Mouse (Mus musculus): ENCODE data around the gene Lsamp. TPM values are rescaled to one million over a fixed set of nuclear protein-coding genes. Genes with fewer than 3 reads are reported as not detected.

Lsamp gene
- total and polyA plus RNA-seq, 2 experiments: 0.07 to 0.37 TPM

DNA sequence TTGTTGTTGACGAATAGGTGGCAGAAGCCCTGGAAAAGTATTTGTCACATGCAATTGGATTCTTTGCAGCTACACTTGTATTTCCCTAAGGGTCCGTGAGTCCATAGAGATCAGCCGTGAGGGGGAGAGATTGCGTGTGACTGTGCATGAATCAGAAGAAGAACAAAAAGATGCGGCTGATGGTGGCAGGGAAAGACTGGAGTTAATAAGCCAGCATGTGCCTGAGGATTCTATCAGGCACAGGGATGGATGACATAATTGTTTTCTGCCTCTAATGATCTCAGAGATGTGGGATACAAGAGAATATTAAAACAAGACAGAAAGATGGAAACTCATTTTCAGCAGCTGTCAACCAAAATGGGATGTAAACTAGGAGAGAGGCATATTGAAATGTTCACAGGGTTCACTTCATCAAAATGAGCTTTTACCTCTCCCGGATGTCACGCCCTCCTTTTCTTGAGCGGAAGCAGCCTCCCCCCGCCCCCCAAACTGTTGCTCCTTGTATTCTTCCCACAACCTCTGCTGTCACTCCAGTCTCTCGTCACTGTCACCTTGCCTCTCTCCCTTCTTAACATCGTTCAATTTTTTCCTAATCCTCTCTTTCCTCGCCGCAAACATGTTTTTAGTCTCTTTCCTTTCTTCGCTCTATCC, 2205.4 kb downstream of the Lsamp start:
- 0 out of 2 replicates have a peak, but pooled peaks cover 2% of the 10 kb centered on the region for H3K27me3 ChIP-seq (ENCODE audit: control insufficient read depth, insufficient read depth, low read length)
- 0 out of 2 replicates have a peak, but pooled peaks cover 3% of the 10 kb centered on the region for H3K4me1 ChIP-seq (ENCODE audit: control insufficient read depth, insufficient read depth, low read length)
- no peaks in the 10 kb centered on the region for H3K79me2 ChIP-seq (ENCODE audit: control insufficient read depth, insufficient read depth, low read length)
- no peak overlapping the region for H3K9ac ChIP-seq (ENCODE audit: low read depth, low read length)
- TF ChIP-seq CTCF (IDR thresholded peaks at IDR 0.05; ENCODE audit: low read depth, low read length) (no peak), POLR2A (IDR thresholded peaks at IDR 0.05; ENCODE audit: extremely low read depth, insufficient read depth, low read length) (no peak)
- DNase-seq (ENCODE audit: extremely low read depth, low read depth, low spot score): no peak
- no peaks in the 10 kb centered on the region for H3K36me3 ChIP-seq (ENCODE audit: control insufficient read depth, insufficient read depth, low read length)
- 44% methylated on average over 14 of the region's 14 CpGs for WGBS
- peak overlapping the region; percentile 42; the same call in 1 of the 2 replicates for H3K4me3 ChIP-seq (ENCODE audit: insufficient read depth, low read depth, low read length)
- no peak overlapping the region for H3K27ac ChIP-seq (replicated peaks; ENCODE audit: insufficient read depth, low read depth, low read length)

DNA sequence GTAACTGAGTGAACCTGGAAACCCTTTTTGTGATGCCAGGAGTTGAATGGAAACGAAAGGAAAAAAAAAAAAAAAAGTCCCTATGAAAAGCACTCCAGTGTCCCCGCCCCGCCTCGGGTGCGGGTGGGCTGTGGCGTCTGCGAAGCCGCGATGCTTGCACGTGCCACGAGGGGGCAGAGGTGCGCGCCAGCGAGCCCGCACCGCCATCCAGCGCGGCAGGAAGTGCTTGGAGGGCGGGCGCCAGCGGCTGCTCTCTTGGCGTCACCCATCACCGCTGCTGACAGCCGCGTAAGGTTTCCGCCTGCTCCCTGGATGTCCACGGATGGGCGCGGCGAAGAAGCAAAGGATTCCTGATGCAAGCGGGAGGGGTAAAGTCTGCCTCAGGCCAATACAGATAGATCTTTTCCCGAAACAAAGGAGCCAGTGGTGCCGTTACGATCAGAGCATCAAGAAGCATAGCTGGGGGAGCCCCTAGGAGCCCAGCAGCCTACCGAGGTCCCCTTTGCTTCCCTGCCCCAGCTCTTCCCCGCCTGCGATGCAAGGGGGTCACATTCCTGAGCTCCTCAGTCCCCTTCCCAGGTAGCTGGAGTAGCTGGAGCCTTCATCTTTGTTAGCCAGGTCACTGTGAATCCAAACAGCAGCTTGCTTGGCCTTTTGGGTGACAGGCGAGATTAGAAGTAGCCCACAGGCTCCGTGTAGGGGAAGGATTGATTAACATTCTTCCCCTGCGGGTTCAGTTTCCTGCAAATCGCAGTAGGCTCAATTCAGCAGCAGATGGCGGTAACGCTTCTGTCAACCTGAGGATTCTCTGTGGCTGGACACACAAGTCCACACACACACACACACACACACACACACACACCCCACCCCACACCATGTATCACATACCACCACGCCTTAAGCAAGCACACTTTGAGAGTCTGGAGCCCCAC, 2206.2 kb downstream of the Lsamp start:
- H3K79me2 ChIP-seq (ENCODE audit: control insufficient read depth, insufficient read depth, low read length): no peaks in the 10 kb centered on the region
- peak overlapping the region; percentile 42 for H3K4me3 ChIP-seq (ENCODE audit: insufficient read depth, low read depth, low read length)
- TF ChIP-seq POLR2A (IDR thresholded peaks at IDR 0.05; ENCODE audit: extremely low read depth, insufficient read depth, low read length): no peak
- peak; percentile 83 for TF ChIP-seq CTCF (IDR thresholded peaks at IDR 0.05; ENCODE audit: low read depth, low read length)
- no peak overlapping the region for H3K27ac ChIP-seq (replicated peaks; ENCODE audit: insufficient read depth, low read depth, low read length)
- 0 out of 2 replicates have a peak, but pooled peaks cover 3% of the 10 kb centered on the region for H3K4me1 ChIP-seq (ENCODE audit: control insufficient read depth, insufficient read depth, low read length)
- WGBS: 3% methylated on average over 44 of the region's 44 CpGs
- DNase-seq (ENCODE audit: extremely low read depth, low read depth, low spot score): peak; percentile 14
- 0 out of 2 replicates have a peak, but pooled peaks cover 2% of the 10 kb centered on the region for H3K27me3 ChIP-seq (ENCODE audit: control insufficient read depth, insufficient read depth, low read length)
- H3K36me3 ChIP-seq (ENCODE audit: control insufficient read depth, insufficient read depth, low read length): no peaks in the 10 kb centered on the region
- peak overlapping the region; percentile 18; the same call in 1 of the 2 replicates for H3K9ac ChIP-seq (ENCODE audit: low read depth, low read length)
